Mouse (Mus musculus) kidney, embryonic 14.5 days (tissue): ENCODE results near the gene Stag3. TPM values are rescaled to one million over a fixed set of nuclear protein-coding genes. Genes with fewer than 3 reads are reported as not detected.

ENCODE experiments used
- ATAC-seq: fragments of 200-750 bp; cut with Nextera tagmentation; 2 replicates; pipeline ENCODE4 v1.8.0; 2017; ENCODE audit warnings: moderate number of reproducible peaks, mild to moderate bottlenecking, moderate TSS enrichment, moderate library complexity; ENCODE audit not compliant: low FRiP score, low TSS enrichment
- H3K27ac ChIP-seq: fragments of 300-500 bp; sonication (generic); 2 replicates; pipeline ENCODE4 v1.5.1; 2014; ENCODE audit warnings: low read depth, mild to moderate bottlenecking, low read length, moderate library complexity, mixed read lengths
- H3K27me3 ChIP-seq: fragments of 300-500 bp; sonication (generic); 2 replicates; pipeline ENCODE4 v1.6.1; 2014; ENCODE audit warnings: mild to moderate bottlenecking, low read length; ENCODE audit not compliant: control insufficient read depth, insufficient read depth
- H3K36me3 ChIP-seq: fragments of 300-500 bp; sonication (generic); 2 replicates; pipeline ENCODE4 v1.6.1; 2014; ENCODE audit warnings: low read length, mixed read lengths; ENCODE audit not compliant: control insufficient read depth, insufficient read depth
- H3K4me1 ChIP-seq: fragments of 300-500 bp; sonication (generic); 2 replicates; pipeline ENCODE4 v1.6.1; 2014; ENCODE audit warnings: low read length, mixed read lengths; ENCODE audit not compliant: control insufficient read depth, insufficient read depth
- H3K4me2 ChIP-seq: fragments of 300-500 bp; sonication (generic); replicated peaks from 2 replicates; pipeline ENCODE4 v1.6.1; 2014; ENCODE audit warnings: low read depth, mild to moderate bottlenecking, low read length
- H3K4me3 ChIP-seq: fragments of 300-500 bp; sonication (generic); 2 replicates; pipeline ENCODE4 v1.5.1; 2014; ENCODE audit warnings: mild to moderate bottlenecking, low read length
- H3K9ac ChIP-seq: fragments of 300-500 bp; sonication (generic); 2 replicates; pipeline ENCODE4 v1.6.1; 2014; ENCODE audit warnings: low read depth, mild to moderate bottlenecking, low read length, moderate library complexity
- H3K9me3 ChIP-seq: fragments of 300-500 bp; sonication (generic); 2 replicates; pipeline ENCODE4 v1.6.1; 2016; ENCODE audit warnings: low read length; ENCODE audit not compliant: control insufficient read depth
- WGBS: fragments of 180-500 bp; shearing (Covaris S2); extraction: QIAGEN DNeasy Blood & Tissue Kit; methylation state at CpG from one replicate; pipeline ENCODE4 v1.1.7; 2014; 5-methylcytosine and 5-hydroxymethylcytosine counted together
- polyA plus RNA-seq: library from polyadenylated mRNA; unstranded; fragments of >200 nt; fragmentation: Nextera tagmentation; extraction: Ambion mirVana; gene quantifications from 2 replicates; pipeline ENCODE4 v1.2.1, GENCODE M21; 2014

Stag3 gene
- 3.1 and 4.5 TPM in 2 replicates for polyA plus RNA-seq

GRCm38 (mm10) chr5:138279585-138280424 lies at the start of gene Stag3, which contains the start of the genes Gm43720 and Gpc2:
Stag3 (plus strand) TSS chr5:138280240.
Gm43720 (minus strand) TSS chr5:138279958.
Gpc2 (minus strand) TSS chr5:138280005.
- Histone ChIP-seq H3K9ac (peak within 1 kb of the TSS; percentile 72), H3K4me3 (peak within 1 kb of the TSS; percentile 69), H3K4me1 (peaks cover 28% of the 10 kb centered on the region), H3K36me3 (peaks cover 12% of the 10 kb centered on the region), H3K4me2 (peak within 1 kb of the TSS; percentile 67), H3K9me3 (peaks cover 5% of the 10 kb centered on the region; the same call in 1 of the 2 replicates), H3K27ac (0 out of 2 replicates have a peak within 1 kb of the TSS, but pooled peaks have one; percentile 32), H3K27me3 (no peaks in the 10 kb centered on the region)
- ATAC-seq: peak; percentile 99
- under 1% methylated on average over 56 of the region's 56 CpGs for WGBS

DNA sequence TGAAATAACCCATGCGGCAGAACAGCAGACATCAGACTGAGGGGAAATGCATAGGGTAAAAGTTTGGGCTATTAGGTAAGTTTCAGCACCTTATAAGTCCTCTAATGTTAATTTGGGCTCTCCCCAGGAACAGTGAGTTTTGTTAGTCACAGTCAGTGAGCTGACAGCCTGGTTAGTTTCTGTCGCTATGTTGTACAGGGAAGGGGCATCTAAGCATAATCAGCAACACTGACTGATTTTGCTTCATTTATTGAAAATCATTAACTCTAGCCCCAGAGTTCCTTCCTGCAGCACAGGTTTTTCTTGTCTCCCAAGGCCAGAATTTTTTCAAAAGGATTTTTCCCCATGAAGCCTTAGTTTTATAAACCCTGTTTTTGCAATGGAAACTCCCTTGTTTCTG lies 46.3 kb upstream of the Stag3 start:
- Histone ChIP-seq H3K27ac (peak overlapping the region; percentile 80; the same call in 1 of the 2 replicates), H3K27me3 (no peaks in the 10 kb centered on the region), H3K9me3 (no peaks in the 10 kb centered on the region), H3K4me3 (no peak overlapping the region), H3K36me3 (no peaks in the 10 kb centered on the region), H3K9ac (no peak overlapping the region), H3K4me1 (no peaks in the 10 kb centered on the region), H3K4me2 (no peak overlapping the region)
- WGBS: 78% methylated on average over 2 of the region's 2 CpGs
- ATAC-seq: no peak

DNA sequence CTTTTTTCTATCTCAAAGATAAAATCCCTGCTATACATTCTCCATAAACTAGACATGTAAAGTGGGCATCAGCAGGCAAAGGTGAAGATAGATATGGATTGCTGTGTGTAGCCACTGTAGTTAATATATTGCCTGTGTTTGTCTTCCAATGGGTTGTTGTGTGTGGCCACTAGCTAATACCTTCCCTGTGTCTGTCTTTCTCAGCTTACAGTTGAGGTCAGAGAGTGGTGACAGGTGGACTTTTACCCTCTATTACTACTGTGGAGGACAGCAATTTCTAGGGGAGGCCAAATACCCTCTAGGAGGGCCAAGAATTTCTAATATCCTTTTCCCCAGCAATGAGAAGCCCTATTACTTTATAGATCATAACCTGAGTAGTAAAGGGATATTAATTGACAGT lies 45.8 kb upstream of the Stag3 start:
- H3K27me3 ChIP-seq: no peaks in the 10 kb centered on the region
- no peak overlapping the region for H3K4me3 ChIP-seq
- no peaks in the 10 kb centered on the region for H3K4me1 ChIP-seq
- H3K27ac ChIP-seq: peak overlapping the region; percentile 80
- no peaks in the 10 kb centered on the region for H3K9me3 ChIP-seq
- no peak overlapping the region for H3K9ac ChIP-seq
- H3K36me3 ChIP-seq: no peaks in the 10 kb centered on the region
- H3K4me2 ChIP-seq: no peak overlapping the region
- ATAC-seq: no peak

GRCm38 (mm10) chr5:138241511-138241910 lies 38.5 kb upstream of the Stag3 start:
- Histone ChIP-seq H3K9ac (no peak overlapping the region), H3K4me2 (no peak overlapping the region), H3K36me3 (no peaks in the 10 kb centered on the region), H3K4me1 (no peaks in the 10 kb centered on the region), H3K9me3 (no peaks in the 10 kb centered on the region), H3K27me3 (no peaks in the 10 kb centered on the region), H3K27ac (no peak overlapping the region), H3K4me3 (no peak overlapping the region)
- 42% methylated on average over 2 of the region's 2 CpGs for WGBS
- no peak for ATAC-seq

DNA sequence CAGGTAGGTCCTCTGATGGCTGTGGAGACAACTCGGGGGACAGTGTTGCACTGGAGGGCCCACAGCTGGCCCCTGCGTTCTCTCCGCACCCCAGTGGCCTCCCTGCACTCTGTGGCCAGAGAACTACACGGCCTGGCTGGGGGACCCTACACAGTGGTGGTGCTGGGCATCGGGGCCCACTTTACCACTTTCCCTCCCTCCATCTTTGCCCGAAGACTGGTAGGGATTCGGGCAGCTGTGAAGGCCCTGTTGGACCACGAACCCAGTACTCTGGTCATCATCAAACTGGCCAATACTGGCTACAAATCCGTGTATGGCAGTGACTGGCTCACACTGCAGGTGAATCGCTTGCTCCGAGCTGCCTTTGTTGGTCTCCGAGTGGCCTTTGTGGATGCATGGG lies 28.9 kb upstream of the Stag3 start:
- H3K9ac ChIP-seq: no peak overlapping the region
- peaks cover 7% of the 10 kb centered on the region; the same call in 1 of the 2 replicates for H3K4me1 ChIP-seq
- no peak overlapping the region for H3K4me2 ChIP-seq
- WGBS: 87% methylated on average over 12 of the region's 12 CpGs
- no peak overlapping the region for H3K4me3 ChIP-seq
- H3K27ac ChIP-seq: no peak overlapping the region
- no peaks in the 10 kb centered on the region for H3K27me3 ChIP-seq
- ATAC-seq: no peak
- no peaks in the 10 kb centered on the region for H3K36me3 ChIP-seq
- H3K9me3 ChIP-seq: no peaks in the 10 kb centered on the region

- H3K4me3 ChIP-seq: no peak overlapping the region
- no peaks in the 10 kb centered on the region for H3K9me3 ChIP-seq
- ATAC-seq: no peak
- no peak overlapping the region for H3K27ac ChIP-seq
- H3K27me3 ChIP-seq: no peaks in the 10 kb centered on the region
- 93% methylated on average over 3 of the region's 3 CpGs for WGBS
- no peak overlapping the region for H3K4me2 ChIP-seq
- H3K4me1 ChIP-seq: peaks cover 10% of the 10 kb centered on the region; the same call in 1 of the 2 replicates
- H3K36me3 ChIP-seq: no peaks in the 10 kb centered on the region
- H3K9ac ChIP-seq: no peak overlapping the region
These were observed 27.0 kb upstream of the Stag3 start for GRCm38 (mm10) chr5:138253061-138253460.

DNA sequence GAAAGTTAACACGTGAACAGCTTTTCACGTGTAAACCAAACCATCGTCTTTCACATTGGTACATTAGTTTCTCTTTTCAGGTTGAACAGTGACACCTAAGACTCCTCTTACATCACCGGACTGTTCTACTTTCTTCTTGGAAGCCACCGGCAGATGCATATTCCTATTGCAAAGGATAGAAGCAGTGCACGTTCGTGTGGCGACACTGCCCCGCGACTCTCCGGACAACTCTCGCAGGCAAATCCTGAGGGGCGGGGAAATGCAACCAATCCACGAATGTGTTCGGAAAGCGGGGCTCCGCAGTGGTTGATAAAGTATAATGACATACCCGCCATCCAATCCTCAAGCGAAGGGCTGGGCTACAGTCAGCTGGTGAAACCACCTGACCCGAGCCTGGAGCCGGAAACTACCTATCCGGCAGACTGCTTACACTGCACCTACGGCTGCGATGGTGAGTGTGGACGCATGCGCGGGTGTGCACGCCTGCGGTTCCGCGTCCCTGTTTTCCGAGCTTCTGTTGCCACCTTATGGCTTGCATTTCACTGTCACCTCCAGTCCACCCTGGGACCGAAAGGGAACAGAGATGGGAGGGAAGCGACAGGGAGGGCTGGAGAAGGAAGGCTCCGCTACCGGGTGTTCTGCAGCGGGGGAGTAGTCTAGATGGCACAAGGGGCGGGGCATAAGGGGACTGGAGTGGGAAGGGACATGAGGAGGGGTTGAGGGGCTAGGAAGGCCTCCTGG lies 24.5 kb upstream of the Stag3 start, which contains the start of gene Lamtor4:
Gene Lamtor4, plus strand, starts transcription at position 130 of the 741 bp plus-strand sequence.
- Histone ChIP-seq H3K4me2 (peak within 1 kb of the TSS; percentile 55), H3K27ac (peak within 1 kb of the TSS; percentile 67; the same call in 1 of the 2 replicates), H3K36me3 (peaks cover 20% of the 10 kb centered on the region), H3K4me3 (peak within 1 kb of the TSS; percentile 73), H3K27me3 (no peaks in the 10 kb centered on the region), H3K4me1 (peaks cover 10% of the 10 kb centered on the region; the same call in 1 of the 2 replicates), H3K9ac (peak within 1 kb of the TSS; percentile 68), H3K9me3 (no peaks in the 10 kb centered on the region)
- under 1% methylated on average over 38 of the region's 38 CpGs for WGBS
- peak; percentile 100 for ATAC-seq

- H3K4me1 ChIP-seq: peaks cover 10% of the 10 kb centered on the region; the same call in 1 of the 2 replicates
- peak overlapping the region; percentile 55 for H3K4me2 ChIP-seq
- peak overlapping the region; percentile 68 for H3K9ac ChIP-seq
- ATAC-seq: no peak; the same call in 1 of the 2 replicates
- H3K9me3 ChIP-seq: no peaks in the 10 kb centered on the region
- WGBS: 17% methylated on average over 7 of the region's 7 CpGs
- no peaks in the 10 kb centered on the region for H3K27me3 ChIP-seq
- H3K4me3 ChIP-seq: peak overlapping the region; percentile 73
- peak overlapping the region; percentile 67; the same call in 1 of the 2 replicates for H3K27ac ChIP-seq
- H3K36me3 ChIP-seq: peaks cover 26% of the 10 kb centered on the region
These were observed 24.0 kb upstream of the Stag3 start for GRCm38 (mm10) chr5:138256094-138256467.
